Mouse (Mus musculus): ENCODE data around the gene Gm20532.

Gene Gm20532

GRCm38 (mm10) chr2:26621246-26621645 lies 34.8 kb downstream of the Gm20532 start:
- DNase-seq (ENCODE audit: low spot score) = no peak

GRCm38 (mm10) chr2:26622984-26623383 lies 36.5 kb downstream of the Gm20532 start:
- no peak for DNase-seq (ENCODE audit: low spot score)

GRCm38 (mm10) chr2:26625419-26625818 lies 39.0 kb downstream of the Gm20532 start:
- no peak for DNase-seq (ENCODE audit: low spot score)

- DNase-seq (ENCODE audit: low spot score) = no peak
Observed at GRCm38 (mm10) chr2:26626081-26626480, 39.6 kb downstream of the Gm20532 start.

- peak; percentile 91 for DNase-seq (ENCODE audit: low spot score)
Observed at GRCm38 (mm10) chr2:26627921-26628739, 41.7 kb downstream of the Gm20532 start, which contains the start of gene Fam69b. Gene Fam69b (plus strand): TSS chr2:26628457.

- DNase-seq (ENCODE audit: low spot score) = peak; percentile 66
Observed at GRCm38 (mm10) chr2:26628792-26629437, 42.5 kb downstream of the Gm20532 start.

GRCm38 (mm10) chr2:26632541-26633395 lies 46.3 kb downstream of the Gm20532 start:
- no peak for DNase-seq (ENCODE audit: low spot score)

GRCm38 (mm10) chr2:26633953-26634530 lies 47.6 kb downstream of the Gm20532 start:
- no peak for DNase-seq (ENCODE audit: low spot score)

GRCm38 (mm10) chr2:26634629-26635488 lies 48.4 kb downstream of the Gm20532 start:
- no peak for DNase-seq (ENCODE audit: low spot score)

- DNase-seq (ENCODE audit: low spot score) = no peak
Observed at GRCm38 (mm10) chr2:26635489-26636324, 49.3 kb downstream of the Gm20532 start.

- no peak for DNase-seq (ENCODE audit: low spot score)
Observed at GRCm38 (mm10) chr2:26636325-26636635, 49.8 kb downstream of the Gm20532 start.

GRCm38 (mm10) chr2:26637316-26637932 lies 51.0 kb downstream of the Gm20532 start:
- DNase-seq (ENCODE audit: low spot score) = no peak

GRCm38 (mm10) chr2:26638039-26638438 lies 51.6 kb downstream of the Gm20532 start:
- DNase-seq (ENCODE audit: low spot score) = no peak

- no peak for DNase-seq (ENCODE audit: low spot score)
Observed at GRCm38 (mm10) chr2:26638572-26638971, 52.1 kb downstream of the Gm20532 start.

GRCm38 (mm10) chr2:26639083-26639482 lies 52.6 kb downstream of the Gm20532 start:
- peak; percentile 61 for DNase-seq (ENCODE audit: low spot score)

- DNase-seq (ENCODE audit: low spot score) = peak; percentile 98
Observed at GRCm38 (mm10) chr2:26639838-26640830, 53.7 kb downstream of the Gm20532 start.

- DNase-seq (ENCODE audit: low spot score) = no peak
Observed at GRCm38 (mm10) chr2:26641006-26641647, 54.7 kb downstream of the Gm20532 start.

- DNase-seq (ENCODE audit: low spot score) = peak; percentile 75
Observed at GRCm38 (mm10) chr2:26643942-26644341, 57.5 kb downstream of the Gm20532 start.

All from embryo, embryonic 10.5 days (tissue).